Mouse (Mus musculus) left cerebral cortex, postnatal 4 days (tissue): ENCODE data around the gene Smim8. TPM values are rescaled to one million over a fixed set of nuclear protein-coding genes. Genes with fewer than 3 reads are reported as not detected.

Source experiments
- DNase-seq: peaks from one replicate; pipeline ENCODE4 v3.0.0-alpha.2; 2022
- intact Hi-C: fragments of 180-260 bp; cut with DNase I; formaldehyde crosslinking; loops from one replicate; pipeline ENCODE4 v1.15.1; 2025
- total RNA-seq, 2 experiments: library from RNA; stranded (reverse); gene quantifications; 2 replicates each; pipeline ENCODE4 v1.2.3; 2021

Gene Smim8
- total RNA-seq, 2 experiments from 2014 or later: 22.0 to 23.2 TPM

- intact Hi-C loops: no loop called here
- DNase-seq: no peak
These were observed 55.0 kb downstream of the Smim8 start for GRCm38 (mm10) chr4:34723186-34723585.

DNA sequence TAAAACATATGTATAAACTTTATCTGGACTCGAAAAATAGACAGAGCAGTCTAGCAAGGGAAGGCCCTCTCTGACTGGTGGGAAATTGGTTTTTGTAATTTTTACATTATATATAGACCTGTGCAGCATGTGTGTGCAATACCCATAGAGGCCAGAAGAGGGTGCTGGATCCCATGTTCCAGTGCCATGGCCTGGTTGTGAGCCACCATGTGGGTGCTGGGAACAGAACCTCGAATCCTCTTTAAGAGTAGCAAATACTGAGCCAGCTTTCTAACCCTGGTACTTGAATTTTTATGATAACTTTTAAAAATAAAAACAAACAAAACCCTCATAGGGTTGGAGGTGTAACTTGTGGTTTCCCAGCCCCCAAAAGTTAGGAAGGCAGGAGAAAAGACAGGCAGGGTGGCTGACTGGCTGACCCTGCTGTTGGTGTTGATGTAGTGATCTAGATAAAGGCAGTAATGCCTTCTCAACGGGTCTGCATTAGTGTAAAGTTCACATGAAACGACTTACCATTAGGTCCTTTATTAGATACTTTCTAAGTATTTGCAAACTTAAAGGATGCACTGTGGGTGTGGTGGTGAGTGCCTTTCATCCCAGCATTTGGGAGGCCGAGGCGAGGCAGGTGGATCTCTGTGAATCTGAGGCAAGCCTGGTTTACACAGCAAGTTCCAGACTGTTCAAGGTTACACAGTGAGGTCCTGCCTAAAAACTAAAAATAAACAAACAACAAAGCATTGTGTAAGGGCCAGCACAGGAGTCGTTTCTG lies 57.9 kb downstream of the Smim8 start:
- intact Hi-C loops: no loop called here

GRCm38 (mm10) chr4:34719421-34719820 lies 58.8 kb downstream of the Smim8 start:
- intact Hi-C loops: no loop called here
- DNase-seq: no peak

More for the DNA sequence above, 57.9 kb downstream of the Smim8 start:
- DNase-seq: no peak

Other genes starting within 250 kb of the Smim8 start
- 100 to 1,000 TPM; 124 to 135 TPM for gene Akirin2, start 227.5 kb downstream of the Smim8 start, total RNA-seq
- gene Orc3, start 163.5 kb downstream of the Smim8 start, total RNA-seq: 10 to 100 TPM; 64.9 to 68.4 TPM
- 10 to 100 TPM; 28.2 TPM for gene Rars2, start 163.5 kb downstream of the Smim8 start, total RNA-seq
- 10 to 100 TPM; 30.6 to 34.7 TPM for gene Slc35a1, start 91.0 kb downstream of the Smim8 start, total RNA-seq
- gene Cfap206, start 48.2 kb downstream of the Smim8 start, total RNA-seq: 1 to 10 TPM; 3.0 to 4.7 TPM
- under 1 TPM in 1 of 2 experiments, not detected in 1; 0.38 TPM for gene Gm136, start 22.2 kb downstream of the Smim8 start, total RNA-seq
- gene Zfp292, start 104.5 kb upstream of the Smim8 start, total RNA-seq: 10 to 100 TPM; 43.0 to 44.8 TPM
- not detected for gene Cga, start 115.4 kb upstream of the Smim8 start, total RNA-seq